Mouse (Mus musculus): ENCODE data around the gene Smad5.

Gene Smad5

DNA sequence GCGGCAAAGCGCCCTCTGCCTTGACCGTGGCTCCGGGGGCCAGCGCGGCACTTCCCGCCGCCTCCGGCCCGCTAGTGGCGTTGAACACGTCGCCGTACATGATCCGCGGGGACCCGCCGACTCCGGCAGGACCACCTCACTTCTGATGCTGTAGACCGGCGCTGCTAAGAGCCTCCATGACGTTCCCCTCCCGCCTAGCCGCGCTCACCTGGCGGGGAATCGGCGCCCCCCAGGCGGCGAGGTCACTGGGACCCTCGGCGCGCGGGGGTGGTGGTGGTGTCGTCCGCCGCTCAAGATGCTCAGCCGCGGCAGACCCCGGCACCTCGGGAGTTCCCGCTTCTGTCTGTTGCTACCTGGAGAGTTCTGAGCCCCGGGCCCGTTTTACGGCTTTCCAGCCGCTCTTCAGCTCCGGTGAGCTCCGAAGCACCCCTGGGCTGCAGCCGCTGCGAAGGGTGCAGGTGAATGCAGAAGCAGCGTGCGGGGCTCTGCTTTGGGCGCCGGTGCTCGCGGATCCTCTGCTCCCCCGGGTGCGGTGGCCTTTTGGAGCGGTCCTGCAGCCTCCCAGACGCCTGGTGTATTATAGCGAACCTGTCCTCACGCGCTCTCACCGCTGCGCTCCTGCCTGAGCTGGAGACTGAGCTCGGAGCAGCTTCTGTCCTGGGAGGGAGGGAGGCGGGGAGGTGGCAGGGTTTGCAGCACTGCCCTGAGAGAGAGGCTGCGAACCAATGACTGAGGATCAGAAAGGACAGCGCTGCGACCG lies 50.6 kb downstream of the Smad5 start, which contains the start of gene Gm45623:
Gm45623 (minus strand) TSS at position 636 of the 760 bp plus-strand sequence.
- no peak for DNase-seq (ENCODE audit: low spot score in 2 of 2)

DNA sequence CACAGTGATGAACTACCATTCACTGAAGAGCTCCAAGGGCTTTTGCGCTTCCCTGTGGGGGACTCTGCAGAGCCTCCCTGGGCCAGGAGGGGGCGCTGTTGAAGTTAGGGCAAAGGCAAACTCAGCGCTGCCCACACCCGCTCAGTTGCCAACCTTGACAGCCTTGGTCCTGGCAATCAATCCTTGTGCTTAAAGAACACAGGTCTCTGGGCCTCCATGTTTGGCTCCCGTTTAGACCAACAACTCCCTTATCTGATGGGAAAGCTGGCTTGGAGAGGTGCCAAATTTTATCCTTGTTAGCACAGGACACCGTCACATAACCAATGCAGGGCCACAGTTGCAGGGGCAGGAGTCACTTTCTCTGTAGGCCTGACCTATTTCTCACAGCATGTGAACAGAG lies 53.1 kb downstream of the Smad5 start:
- DNase-seq (ENCODE audit: low spot score in 2 of 2) = no peak

DNA sequence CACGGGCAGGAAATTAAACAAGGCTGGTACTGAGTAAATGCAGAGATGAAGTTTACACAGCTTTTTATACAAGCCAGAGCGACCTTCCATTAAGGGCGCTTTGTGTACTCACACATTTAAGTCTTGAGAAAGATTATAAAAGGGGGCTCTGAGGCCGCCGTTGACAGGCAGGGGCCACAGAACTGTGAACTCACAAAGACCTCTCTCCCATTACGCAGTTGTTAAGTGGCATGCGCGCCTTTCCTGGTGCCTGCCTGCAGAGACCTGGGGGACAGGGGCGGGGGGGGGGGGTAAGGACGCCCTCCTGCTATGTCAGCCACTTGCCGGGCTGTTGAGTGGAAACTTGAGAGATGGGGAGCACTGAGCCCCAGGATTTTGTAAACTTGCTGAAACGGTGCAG lies 54.4 kb downstream of the Smad5 start:
- no peak for DNase-seq (ENCODE audit: low spot score in 2 of 2)

DNA sequence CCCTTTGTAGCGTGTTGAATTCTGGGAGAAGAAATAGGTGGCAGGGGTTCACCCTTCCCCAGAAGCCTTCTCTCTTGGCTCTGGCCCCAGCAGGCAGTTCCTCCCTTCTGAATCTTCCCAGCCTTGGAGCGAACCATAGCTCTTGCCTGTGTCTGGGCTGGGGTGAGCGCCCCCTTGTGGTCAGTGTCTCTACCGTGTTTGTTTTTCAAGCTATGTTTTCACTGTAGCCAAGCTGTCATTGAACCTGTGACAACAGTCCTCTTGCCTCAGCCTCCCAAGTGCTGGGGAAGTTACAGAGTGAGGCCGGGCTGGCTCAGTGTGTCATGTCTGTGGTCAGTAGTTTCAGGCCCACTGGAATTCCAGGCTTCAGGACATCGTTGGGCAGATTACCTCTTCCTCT lies 55.7 kb downstream of the Smad5 start:
- peak; percentile 67 to 68 for DNase-seq (ENCODE audit: low spot score in 2 of 2)

DNA sequence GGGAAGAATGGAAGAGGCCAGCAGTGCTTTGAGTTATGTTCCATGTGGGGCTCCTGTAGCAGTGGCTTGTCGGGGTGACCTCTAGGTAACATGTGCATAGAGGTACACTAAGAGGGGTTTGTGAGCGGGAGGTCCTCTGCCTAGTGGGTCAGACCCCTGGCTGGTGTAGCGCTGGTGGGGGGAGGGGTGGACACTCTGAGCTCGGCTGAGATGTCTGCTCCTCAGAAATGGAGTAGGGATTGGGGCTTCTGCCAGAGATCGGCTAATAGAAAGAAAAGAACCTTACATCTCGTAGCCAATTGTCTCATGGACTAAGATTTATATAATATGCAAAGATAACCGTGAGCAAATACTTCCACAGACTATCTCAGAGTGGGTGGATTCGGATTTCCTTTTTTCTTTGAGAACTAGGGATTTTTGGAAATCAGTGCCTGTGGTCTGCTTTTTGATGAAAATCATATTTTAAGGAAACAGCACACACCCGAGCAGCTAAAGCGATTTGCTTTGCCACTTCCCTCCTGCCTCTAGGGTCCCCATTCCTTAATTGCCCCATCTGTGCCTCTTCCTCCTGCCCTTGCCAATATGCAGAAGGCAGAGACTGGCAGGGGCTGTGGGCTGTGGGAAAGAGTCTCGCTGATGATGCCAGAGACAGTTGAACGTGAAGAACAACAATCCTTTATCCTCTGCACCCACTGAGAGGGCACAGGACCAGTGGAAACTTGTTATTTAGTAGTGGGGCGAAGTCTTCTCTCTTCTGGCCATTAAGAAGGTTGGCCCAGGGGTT lies 59.8 kb downstream of the Smad5 start:
- DNase-seq (ENCODE audit: low spot score in 2 of 2) = no peak

DNA sequence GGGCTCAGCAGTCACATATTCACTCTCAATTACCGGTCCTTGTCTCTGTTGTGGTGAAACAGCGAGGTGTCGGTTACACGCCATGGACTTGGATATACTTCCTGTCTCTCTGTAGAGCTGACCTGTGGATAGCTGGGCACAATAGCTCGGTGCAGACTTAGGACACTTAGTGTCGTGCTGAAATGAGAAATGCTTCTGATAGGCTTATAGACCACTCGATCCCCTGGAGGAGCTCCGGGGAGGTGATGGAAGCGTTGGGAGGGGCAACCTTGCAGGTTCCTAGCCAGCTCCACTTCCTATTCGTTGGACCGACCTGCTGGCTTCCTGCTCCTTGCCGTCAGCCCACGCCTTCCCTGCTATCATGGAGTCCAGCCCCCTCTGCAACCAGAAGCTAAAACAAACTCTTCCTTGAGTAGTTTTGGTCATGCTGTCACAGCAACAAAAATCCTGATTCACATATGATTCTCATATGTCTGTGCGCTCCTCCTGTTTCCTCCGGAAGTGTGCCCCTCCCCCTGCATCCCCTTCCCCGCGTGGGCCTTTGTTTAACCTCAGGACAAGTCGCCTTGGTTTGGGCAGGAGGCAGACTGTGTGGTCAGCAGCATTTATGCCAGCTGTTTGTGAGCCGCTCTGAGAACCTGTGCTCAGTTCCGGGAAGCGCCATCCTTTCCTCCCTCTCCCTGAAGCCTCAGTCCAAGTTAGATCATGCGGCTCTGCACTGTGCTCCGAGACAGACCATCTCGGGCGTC lies 62.6 kb downstream of the Smad5 start:
- DNase-seq (ENCODE audit: low spot score in 2 of 2) = no peak

DNA sequence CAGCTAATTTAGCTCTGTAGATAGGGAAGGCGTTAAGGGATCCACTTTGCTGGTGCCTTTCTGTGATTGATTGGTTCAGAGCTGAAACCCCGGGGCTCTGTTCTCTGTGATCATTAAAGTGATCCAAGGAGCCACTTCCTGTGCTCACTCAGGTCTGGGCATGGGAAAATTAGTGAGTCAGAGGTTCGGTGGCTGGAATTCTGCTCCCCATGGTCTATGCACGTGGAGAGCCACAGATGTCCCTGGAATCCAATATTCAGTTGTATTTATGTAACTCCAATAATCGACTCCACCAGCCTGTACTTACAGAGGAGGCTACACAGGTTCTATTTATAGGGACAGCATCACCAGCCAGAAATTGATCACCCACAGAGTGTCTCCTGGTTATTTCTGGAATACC lies 63.4 kb downstream of the Smad5 start:
- no peak for DNase-seq (ENCODE audit: low spot score in 2 of 2)

DNA sequence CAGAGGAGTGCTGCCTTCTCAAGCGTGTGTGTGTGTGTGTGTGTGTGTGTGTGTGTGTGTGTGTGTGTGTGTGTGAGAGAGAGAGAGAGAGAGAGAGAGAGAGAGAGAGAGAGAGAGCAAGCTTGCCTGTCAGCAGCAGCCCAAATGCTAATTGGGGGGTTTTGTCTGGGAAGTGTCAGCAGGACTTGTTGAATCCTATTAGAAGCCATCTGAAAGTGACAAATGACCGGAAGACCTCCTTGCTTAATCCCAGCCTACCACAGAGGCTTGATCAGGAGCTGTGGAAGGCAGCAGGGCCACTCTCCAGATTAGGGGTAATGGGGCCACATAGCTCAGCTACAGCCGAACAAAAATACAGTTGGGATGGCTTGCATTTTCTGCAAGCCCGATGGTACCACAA lies 66.6 kb downstream of the Smad5 start:
- DNase-seq (ENCODE audit: low spot score in 2 of 2) = no peak

DNA sequence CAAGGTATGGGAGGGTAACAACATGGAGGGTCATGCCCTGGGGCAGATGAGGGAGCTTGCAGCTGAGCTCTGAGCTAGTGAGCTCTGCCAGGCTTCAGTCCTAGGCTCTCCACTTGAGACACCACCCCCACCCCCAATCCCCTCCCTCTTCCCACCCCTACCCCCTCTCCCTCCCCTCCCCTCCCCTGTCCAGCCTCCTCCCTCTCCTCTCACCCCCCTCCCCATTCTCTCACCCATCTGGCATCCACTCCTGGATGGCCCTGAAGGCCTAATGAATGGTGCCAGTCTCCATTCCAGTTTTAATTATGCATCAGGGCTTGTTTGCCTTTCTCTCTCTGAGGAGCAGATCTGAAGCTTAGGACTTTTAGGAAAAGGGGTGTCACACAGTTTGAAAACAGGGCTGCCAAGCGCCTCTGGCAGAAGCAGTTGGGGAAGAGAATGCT lies 67.3 kb downstream of the Smad5 start:
- DNase-seq (ENCODE audit: low spot score in 2 of 2) = no peak

DNA sequence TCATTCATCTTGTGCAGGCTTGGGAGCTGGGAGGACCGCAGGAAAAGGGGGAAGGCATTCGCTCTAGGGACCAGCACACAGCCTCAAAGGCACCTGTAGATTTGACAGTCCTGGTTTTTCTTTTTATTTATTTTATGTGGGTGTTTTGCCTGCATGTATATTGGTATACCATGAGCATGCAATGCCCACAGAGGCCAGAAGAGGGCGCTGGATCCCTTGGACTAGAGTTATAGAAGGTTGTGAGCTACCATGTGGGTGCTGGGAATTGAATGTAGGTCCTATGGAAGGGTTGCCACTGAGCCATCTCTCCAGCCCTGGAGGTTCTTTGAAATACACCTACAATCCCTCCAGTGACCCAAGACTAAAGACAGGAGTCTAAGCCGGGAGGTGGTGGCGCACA lies 68.0 kb downstream of the Smad5 start:
- DNase-seq (ENCODE audit: low spot score in 2 of 2) = no peak

DNA sequence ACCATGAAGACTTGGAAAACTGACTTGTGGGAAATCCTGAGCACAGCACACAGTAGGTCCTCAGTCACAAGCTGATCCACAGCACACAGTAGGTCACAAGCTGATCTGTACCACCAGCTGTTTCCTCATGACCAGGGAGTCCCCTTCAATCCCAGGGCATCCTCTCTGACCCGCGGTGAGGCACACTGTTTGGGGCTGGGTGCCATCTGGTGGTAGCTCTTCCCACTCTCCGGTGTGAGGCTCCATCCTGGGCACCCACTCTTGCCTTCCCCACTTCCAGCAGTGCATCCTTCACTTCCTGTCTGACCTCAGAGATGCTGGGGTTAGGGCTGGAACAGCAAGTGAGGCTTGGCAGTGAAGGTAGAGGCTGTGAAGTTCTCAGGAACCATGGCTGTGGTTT lies 69.8 kb downstream of the Smad5 start:
- no peak for DNase-seq (ENCODE audit: low spot score in 2 of 2)

DNA sequence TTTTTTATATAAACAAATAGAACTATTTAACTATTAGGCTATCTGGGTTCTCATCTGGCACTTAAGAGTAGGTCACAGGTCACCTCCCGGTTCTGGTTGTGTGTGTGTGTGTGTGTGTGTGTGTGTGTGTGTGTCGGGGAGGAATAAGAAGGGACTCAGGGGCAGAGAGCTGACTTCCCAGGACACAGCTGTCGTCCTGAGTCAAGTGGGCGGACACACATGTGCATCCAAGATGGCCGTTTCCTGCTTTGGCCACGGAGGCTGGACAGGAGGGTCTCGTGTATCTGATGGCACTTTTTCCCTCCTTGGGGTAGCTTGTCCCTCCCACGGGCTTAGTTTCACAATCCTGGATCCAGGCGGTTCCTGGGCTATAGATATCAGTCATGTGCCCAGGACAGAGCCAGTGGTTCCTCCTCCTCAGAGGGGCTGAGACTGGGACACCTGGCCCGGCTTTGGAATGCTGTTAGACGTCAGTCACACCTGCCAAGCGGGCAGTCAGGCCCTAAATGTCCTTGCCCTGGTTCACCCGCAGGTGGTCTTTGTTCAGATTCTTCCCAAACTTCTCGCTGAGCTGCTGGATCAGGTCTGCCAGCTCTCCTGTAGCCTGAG lies 70.6 kb downstream of the Smad5 start:
- DNase-seq (ENCODE audit: low spot score in 2 of 2) = no peak

DNA sequence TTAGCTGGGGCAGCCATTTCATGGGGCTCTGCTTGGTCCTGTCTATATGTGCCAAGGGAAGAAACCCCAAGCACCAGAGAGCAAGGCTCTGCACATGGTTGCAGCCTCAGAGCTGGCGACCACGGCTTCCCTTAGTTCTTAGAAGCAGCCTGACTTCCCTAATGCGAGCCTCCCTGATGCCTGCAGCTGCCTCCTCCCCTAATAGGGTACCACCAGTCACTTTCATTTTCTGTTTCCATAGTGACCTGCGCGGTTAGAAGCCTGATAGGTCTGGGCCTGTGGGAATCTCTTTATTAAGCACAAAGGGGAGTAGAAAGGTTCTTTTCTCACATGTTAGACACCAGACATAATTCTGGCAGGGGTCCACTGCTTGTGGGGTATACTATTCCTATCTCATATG lies 71.5 kb downstream of the Smad5 start:
- DNase-seq (ENCODE audit: low spot score in 2 of 2) = no peak

DNA sequence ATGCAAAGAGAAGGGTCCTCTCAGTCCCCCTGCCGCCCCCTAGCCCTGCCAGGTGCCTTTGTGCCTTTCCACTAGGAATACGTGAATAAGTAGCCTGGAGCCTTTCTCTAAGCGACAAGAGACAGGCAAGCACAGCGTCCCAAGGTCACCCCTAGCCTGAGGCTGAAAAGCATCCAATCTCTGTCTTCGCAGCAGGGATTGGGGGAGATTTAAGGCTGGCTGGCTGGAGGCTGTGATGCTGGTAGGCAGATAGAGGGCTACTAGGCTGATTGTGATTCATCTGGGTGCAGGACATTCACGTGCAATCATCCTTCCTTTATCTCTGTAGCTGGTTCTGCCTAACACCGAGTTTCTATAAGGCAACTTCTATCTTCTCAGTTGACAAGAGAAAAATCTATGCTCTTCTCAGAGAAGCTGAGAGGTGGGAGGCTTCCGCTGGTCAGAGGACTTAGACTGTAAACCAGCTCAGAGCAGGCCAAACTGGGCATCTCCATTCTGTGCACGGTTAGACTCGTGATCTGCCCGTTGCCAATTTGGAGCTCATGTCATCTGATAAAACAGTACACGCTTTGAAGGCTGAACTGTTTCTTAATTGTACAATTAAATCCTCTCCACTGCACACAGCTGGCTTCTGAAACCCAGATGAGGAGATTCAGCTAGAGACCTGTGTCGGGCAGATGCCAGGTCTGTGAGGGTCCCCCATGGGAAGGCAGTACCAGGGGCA lies 78.1 kb downstream of the Smad5 start:
- peak in 1 of 2 experiments; percentile 38 for DNase-seq (ENCODE audit: low spot score in 2 of 2)

DNA sequence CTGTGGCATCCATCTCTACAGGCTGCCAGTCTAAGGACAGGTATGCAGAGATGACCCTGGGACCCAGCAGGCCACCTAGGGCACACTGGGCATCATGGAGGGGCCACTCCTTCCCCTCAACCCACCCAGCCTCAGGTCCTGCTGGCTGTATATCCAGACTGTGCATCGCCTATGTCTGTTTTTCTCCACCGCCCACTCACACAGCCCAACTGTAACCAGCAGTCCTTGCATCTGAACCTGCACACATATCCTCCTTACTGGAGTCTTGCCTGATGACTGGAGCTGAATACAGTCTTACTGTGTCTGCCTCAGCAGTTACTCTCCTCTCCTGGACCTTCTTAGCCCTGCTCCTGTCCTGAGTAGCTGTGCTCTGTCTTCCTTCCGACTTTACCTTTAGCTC lies 78.9 kb downstream of the Smad5 start:
- DNase-seq (ENCODE audit: low spot score in 2 of 2) = peak in 1 of 2 experiments; percentile 53

DNA sequence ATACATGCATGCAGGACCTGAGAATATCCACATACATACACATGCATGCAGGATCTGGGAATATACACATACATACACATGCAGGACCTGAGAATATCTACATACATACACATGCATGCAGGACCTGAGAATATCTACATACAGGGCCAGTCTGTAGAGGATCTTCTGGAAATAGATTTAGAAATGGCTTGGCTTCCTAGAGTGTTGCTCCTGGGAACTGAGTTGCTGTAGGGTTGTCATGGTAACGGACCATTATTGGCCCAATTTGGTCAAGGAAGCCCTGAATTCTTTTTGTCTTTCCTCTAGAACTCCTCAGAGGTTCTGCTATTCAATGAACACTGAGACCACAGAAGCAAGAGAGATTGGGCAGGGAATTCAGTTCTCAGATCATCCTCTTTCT lies 79.8 kb downstream of the Smad5 start:
- peak in 1 of 2 experiments; percentile 63 for DNase-seq (ENCODE audit: low spot score in 2 of 2)

DNA sequence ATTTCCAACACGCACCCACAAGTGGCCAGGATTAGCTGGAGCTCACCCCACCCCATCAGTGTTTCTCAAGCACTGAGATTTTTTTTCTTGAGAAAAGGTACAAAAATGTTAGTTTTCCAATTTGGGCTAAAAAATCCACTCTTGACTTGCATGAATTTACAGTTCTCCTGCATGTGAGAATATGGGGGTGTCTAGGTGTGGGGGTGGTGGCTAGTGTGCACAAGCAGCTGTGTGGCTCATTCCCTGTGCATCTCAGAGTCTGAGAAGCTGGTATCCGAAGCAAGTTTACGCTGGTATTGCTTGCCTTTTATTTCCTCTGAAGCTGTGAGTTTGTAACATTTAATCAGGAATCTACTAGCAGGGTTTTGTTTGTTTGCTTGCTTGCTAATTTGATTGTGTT lies 87.9 kb downstream of the Smad5 start:
- peak; percentile 41 to 68 for DNase-seq (ENCODE audit: low spot score in 2 of 2)

Data from frontal cortex, postnatal 36 days (tissue).